Mouse (Mus musculus) liver, embryonic 14.5 days (tissue): ENCODE results near the gene Gm9936.

ENCODE experiments used
- CTCF ChIP-seq: IDR thresholded peaks from 2 replicates; pipeline ENCODE4 v1.5.1; 2016; ENCODE audit warnings: antibody characterized with exemption, low read depth, control low read depth
- EP300 ChIP-seq: IDR thresholded peaks from 2 replicates; pipeline ENCODE4 v1.6.1; 2016; ENCODE audit warnings: antibody characterized with exemption, low read depth

GRCm38 (mm10) chr5:114895542-114895941 is 37.1 kb upstream of the Gm9936 start:
- TF ChIP-seq EP300 (no peak), CTCF (no peak)
